Mouse (Mus musculus): ENCODE results near the gene Dnm1. TPM values are rescaled to one million over a fixed set of nuclear protein-coding genes. Genes with fewer than 3 reads are reported as not detected.

The Dnm1 gene
- polyA plus RNA-seq (2017; shearing (Covaris generic)), result not detected

GRCm38 (mm10) chr2:32353007-32353542, at the start of gene Dnm1:
Gene Dnm1, minus strand, starts transcription at chr2:32353338.

GRCm38 (mm10) chr2:32395484-32395945, 42.4 kb upstream of the Dnm1 start, which contains the start of gene Ptges2:
Gene Ptges2, plus strand, starts transcription at chr2:32395896.

GRCm38 (mm10) chr2:32387706-32388490, 34.8 kb upstream of the Dnm1 start, which contains the start of gene Lcn2:
Gene Lcn2, minus strand, starts transcription at chr2:32388252.

GRCm38 (mm10) chr2:32381775-32382223, 28.7 kb upstream of the Dnm1 start, which contains the start of gene 1110008P14Rik:
Gene 1110008P14Rik, minus strand, starts transcription at chr2:32381938.

GRCm38 (mm10) chr2:32352151-32353006, 759 bp downstream of the Dnm1 start, which contains the start of gene Ciz1:
Gene Ciz1, plus strand, starts transcription at chr2:32352327.

GRCm38 (mm10) chr2:32287923-32288367, 65.2 kb downstream of the Dnm1 start, which contains the start of gene Swi5:
Gene Swi5, minus strand, starts transcription at chr2:32288075.

GRCm38 (mm10) chr2:32287334-32287840, 65.8 kb downstream of the Dnm1 start, which contains the start of gene Golga2:
Gene Golga2, plus strand, starts transcription at chr2:32287384.

GRCm38 (mm10) chr2:32259657-32260417, 93.3 kb downstream of the Dnm1 start, which contains the start of gene Uck1:
Gene Uck1, minus strand, starts transcription at chr2:32260159.

Other genes starting within 250 kb of the Dnm1 start
- gene Prrc2b, start 202.3 kb downstream of the Dnm1 start, polyA plus RNA-seq (2017; shearing (Covaris generic)), result 47.4 TPM
- 8.4 TPM for gene Pomt1, start 116.7 kb downstream of the Dnm1 start, polyA plus RNA-seq (2017; shearing (Covaris generic))
- gene Uck1, start 93.2 kb downstream of the Dnm1 start, polyA plus RNA-seq (2017; shearing (Covaris generic)), result 106 TPM
- gene Golga2, start 66.0 kb downstream of the Dnm1 start, polyA plus RNA-seq (2017; shearing (Covaris generic)), result 36.6 TPM
- gene Swi5, start 65.3 kb downstream of the Dnm1 start, polyA plus RNA-seq (2017; shearing (Covaris generic)), result 256 TPM
- gene Ciz1, start 1.0 kb downstream of the Dnm1 start, polyA plus RNA-seq (2017; shearing (Covaris generic)), result 125 TPM
- gene 1110008P14Rik, start 28.6 kb upstream of the Dnm1 start, polyA plus RNA-seq (2017; shearing (Covaris generic)), result 70.6 TPM
- not detected for gene Lcn2, start 34.9 kb upstream of the Dnm1 start, polyA plus RNA-seq (2017; shearing (Covaris generic))
- 23.8 TPM for gene Ptges2, start 42.6 kb upstream of the Dnm1 start, polyA plus RNA-seq (2017; shearing (Covaris generic))
- 8.7 TPM for gene Naif1, start 97.1 kb upstream of the Dnm1 start, polyA plus RNA-seq (2017; shearing (Covaris generic))
- gene Slc25a25, start 98.1 kb upstream of the Dnm1 start, polyA plus RNA-seq (2017; shearing (Covaris generic)), result 26.7 TPM
- 139 TPM for gene Fam102a, start 182.0 kb upstream of the Dnm1 start, polyA plus RNA-seq (2017; shearing (Covaris generic))
- 139 TPM for gene Dpm2, start 217.5 kb upstream of the Dnm1 start, polyA plus RNA-seq (2017; shearing (Covaris generic))
- gene Pip5kl1, start 221.5 kb upstream of the Dnm1 start, polyA plus RNA-seq (2017; shearing (Covaris generic)), result 0.36 TPM
- gene 9430097D07Rik, start 222.3 kb upstream of the Dnm1 start, polyA plus RNA-seq (2017; shearing (Covaris generic)), result 0.12 TPM
- gene St6galnac4, start 233.8 kb upstream of the Dnm1 start, polyA plus RNA-seq (2017; shearing (Covaris generic)), result 43.7 TPM
- 5.1 TPM for gene St6galnac6, start 246.4 kb upstream of the Dnm1 start, polyA plus RNA-seq (2017; shearing (Covaris generic))

Measured in CD4-positive, CD25-positive, alpha-beta regulatory T cell (primary cell).